Mouse (Mus musculus): ENCODE measurements around the gene Hoxb4. TPM values are rescaled to one million over a fixed set of nuclear protein-coding genes. Genes with fewer than 3 reads are reported as not detected.
A peak's percentile ranks its signal among the peaks of the same experiment; 100 is the strongest.

The Hoxb4 gene
- polyA plus RNA-seq, 1 experiment from 2014 or later = 3.8 TPM

DNA sequence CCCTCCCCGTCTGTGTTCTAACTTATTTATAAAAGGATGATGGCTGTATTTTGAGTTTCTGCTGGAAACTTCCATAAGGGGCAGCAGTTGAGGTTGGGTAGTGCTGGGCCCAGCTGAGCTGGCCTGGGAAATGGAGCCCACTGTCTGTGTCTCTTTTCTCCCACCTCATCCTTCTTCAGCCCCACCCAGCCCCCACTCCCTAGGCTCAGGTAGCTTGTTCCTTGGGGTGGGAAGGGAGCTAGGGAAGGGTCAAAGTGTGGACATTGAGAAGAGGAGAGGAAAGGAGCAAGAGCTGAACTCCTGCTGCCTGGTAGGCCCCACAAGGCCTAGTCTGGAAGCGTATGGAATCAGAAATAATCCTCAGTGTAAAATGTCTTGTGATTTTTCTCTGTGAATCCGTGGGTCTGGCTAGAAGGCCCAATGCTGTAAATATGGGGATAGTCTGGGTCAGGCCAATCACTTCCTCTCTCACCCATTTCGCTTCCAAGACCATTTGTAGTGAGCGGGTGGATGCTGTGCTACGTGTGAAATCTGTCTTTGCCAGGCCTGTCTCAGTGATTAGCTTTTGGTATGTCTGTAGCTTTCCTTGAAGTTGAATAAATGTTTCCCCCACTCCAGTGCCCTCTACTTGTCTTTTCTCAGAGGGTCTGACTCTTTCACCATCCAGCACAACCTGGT is 12.4 kb upstream of the Hoxb4 start:
- Histone ChIP-seq H3K4me2 (peak overlapping the region; percentile 84), H3K9ac (peak overlapping the region; percentile 99), H3K9me3 (ENCODE audit: low read depth, low read length) (no peaks in the 10 kb centered on the region), H3K4me1 (ENCODE audit: insufficient read depth) (no peaks in the 10 kb centered on the region), H3K4me3 (ENCODE audit: low read depth, low read length) (peak overlapping the region; percentile 72), H3K27me3 (ENCODE audit: insufficient read depth, low read length) (peaks cover 65% of the 10 kb centered on the region), H3K36me3 (ENCODE audit: insufficient read depth) (peaks cover 14% of the 10 kb centered on the region), H3K27ac (ENCODE audit: low read depth) (peak overlapping the region; percentile 100)
- peak; percentile 48 for DNase-seq
- WGBS = 32% methylated on average over 6 of the region's 6 CpGs
- no peak for TF ChIP-seq CTCF (IDR thresholded peaks at IDR 0.05; ENCODE audit: low read depth)
- no peak for ATAC-seq (ENCODE audit: insufficient read depth)

GRCm38 (mm10) chr11:96306183-96306907 is 11.7 kb upstream of the Hoxb4 start:
- Histone ChIP-seq H3K27ac (ENCODE audit: low read depth) (peak overlapping the region; percentile 100), H3K27me3 (ENCODE audit: insufficient read depth, low read length) (peaks cover 65% of the 10 kb centered on the region), H3K36me3 (ENCODE audit: insufficient read depth) (peaks cover 14% of the 10 kb centered on the region), H3K4me2 (peak overlapping the region; percentile 84), H3K9ac (peak overlapping the region; percentile 99), H3K9me3 (ENCODE audit: low read depth, low read length) (no peaks in the 10 kb centered on the region), H3K4me3 (ENCODE audit: low read depth, low read length) (peak overlapping the region; percentile 72), H3K4me1 (ENCODE audit: insufficient read depth) (no peaks in the 10 kb centered on the region)
- WGBS = 20% methylated on average over 7 of the region's 7 CpGs
- no peak for TF ChIP-seq CTCF (IDR thresholded peaks at IDR 0.05; ENCODE audit: low read depth)
- ATAC-seq (ENCODE audit: insufficient read depth) (no peak), DNase-seq (peak; percentile 43)

- peaks cover 14% of the 10 kb centered on the region for H3K36me3 ChIP-seq (ENCODE audit: insufficient read depth)
- H3K9me3 ChIP-seq (ENCODE audit: low read depth, low read length) = no peaks in the 10 kb centered on the region
- no peak for DNase-seq
- no peak for ATAC-seq (ENCODE audit: insufficient read depth)
- peak overlapping the region; percentile 100 for H3K27ac ChIP-seq (ENCODE audit: low read depth)
- no peak for TF ChIP-seq CTCF (IDR thresholded peaks at IDR 0.05; ENCODE audit: low read depth)
- H3K27me3 ChIP-seq (ENCODE audit: insufficient read depth, low read length) = peaks cover 64% of the 10 kb centered on the region
- no peaks in the 10 kb centered on the region for H3K4me1 ChIP-seq (ENCODE audit: insufficient read depth)
- peak overlapping the region; percentile 99 for H3K9ac ChIP-seq
- peak overlapping the region; percentile 72 for H3K4me3 ChIP-seq (ENCODE audit: low read depth, low read length)
- 17% methylated on average over 13 of the region's 13 CpGs for WGBS
- H3K4me2 ChIP-seq = peak overlapping the region; percentile 84
Measured at GRCm38 (mm10) chr11:96306908-96307269, 11.2 kb upstream of the Hoxb4 start.

GRCm38 (mm10) chr11:96308763-96309162 is 9.3 kb upstream of the Hoxb4 start:
- peaks cover 14% of the 10 kb centered on the region for H3K36me3 ChIP-seq (ENCODE audit: insufficient read depth)
- peak overlapping the region; percentile 84 for H3K4me2 ChIP-seq
- H3K27me3 ChIP-seq (ENCODE audit: insufficient read depth, low read length) = peaks cover 63% of the 10 kb centered on the region
- H3K4me1 ChIP-seq (ENCODE audit: insufficient read depth) = no peaks in the 10 kb centered on the region
- WGBS = 19% methylated on average over 4 of the region's 4 CpGs
- H3K27ac ChIP-seq (ENCODE audit: low read depth) = peak overlapping the region; percentile 100
- H3K9me3 ChIP-seq (ENCODE audit: low read depth, low read length) = no peaks in the 10 kb centered on the region
- no peak for ATAC-seq (ENCODE audit: insufficient read depth)
- DNase-seq = no peak
- peak overlapping the region; percentile 72 for H3K4me3 ChIP-seq (ENCODE audit: low read depth, low read length)
- TF ChIP-seq CTCF (IDR thresholded peaks at IDR 0.05; ENCODE audit: low read depth) = no peak
- H3K9ac ChIP-seq = peak overlapping the region; percentile 99

DNA sequence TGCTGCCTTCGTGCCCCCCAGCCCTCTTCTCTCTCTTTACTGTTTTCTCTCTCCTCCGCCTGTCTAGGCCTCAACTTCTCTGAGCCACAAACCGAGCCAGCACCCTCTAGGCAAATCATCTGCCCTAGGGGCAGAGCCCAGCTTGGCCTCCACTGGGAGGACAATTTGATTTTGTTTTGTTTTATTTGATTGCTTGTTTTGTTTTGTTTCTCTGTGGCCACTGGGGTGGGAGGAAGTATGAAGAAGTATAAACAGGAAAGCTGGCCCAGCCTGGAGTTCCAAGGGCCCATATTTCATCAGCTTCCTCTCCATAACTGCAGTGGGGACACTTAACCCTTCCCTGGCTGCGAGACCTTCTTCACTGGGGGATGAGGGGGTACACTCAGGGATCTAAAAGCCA is 8.8 kb upstream of the Hoxb4 start:
- Histone ChIP-seq H3K27me3 (ENCODE audit: insufficient read depth, low read length) (peaks cover 62% of the 10 kb centered on the region), H3K36me3 (ENCODE audit: insufficient read depth) (peaks cover 14% of the 10 kb centered on the region), H3K9me3 (ENCODE audit: low read depth, low read length) (no peaks in the 10 kb centered on the region), H3K4me3 (ENCODE audit: low read depth, low read length) (peak overlapping the region; percentile 72), H3K4me2 (peak overlapping the region; percentile 84), H3K4me1 (ENCODE audit: insufficient read depth) (0 out of 2 replicates have a peak, but pooled peaks cover 2% of the 10 kb centered on the region), H3K9ac (peak overlapping the region; percentile 99), H3K27ac (ENCODE audit: low read depth) (peak overlapping the region; percentile 100)
- DNase-seq = peak; percentile 90
- peak; percentile 22; the same call in 1 of the 2 replicates for TF ChIP-seq CTCF (IDR thresholded peaks at IDR 0.05; ENCODE audit: low read depth)
- WGBS = 20% methylated on average over 4 of the region's 4 CpGs
- ATAC-seq (ENCODE audit: insufficient read depth) = peak; percentile 60

DNA sequence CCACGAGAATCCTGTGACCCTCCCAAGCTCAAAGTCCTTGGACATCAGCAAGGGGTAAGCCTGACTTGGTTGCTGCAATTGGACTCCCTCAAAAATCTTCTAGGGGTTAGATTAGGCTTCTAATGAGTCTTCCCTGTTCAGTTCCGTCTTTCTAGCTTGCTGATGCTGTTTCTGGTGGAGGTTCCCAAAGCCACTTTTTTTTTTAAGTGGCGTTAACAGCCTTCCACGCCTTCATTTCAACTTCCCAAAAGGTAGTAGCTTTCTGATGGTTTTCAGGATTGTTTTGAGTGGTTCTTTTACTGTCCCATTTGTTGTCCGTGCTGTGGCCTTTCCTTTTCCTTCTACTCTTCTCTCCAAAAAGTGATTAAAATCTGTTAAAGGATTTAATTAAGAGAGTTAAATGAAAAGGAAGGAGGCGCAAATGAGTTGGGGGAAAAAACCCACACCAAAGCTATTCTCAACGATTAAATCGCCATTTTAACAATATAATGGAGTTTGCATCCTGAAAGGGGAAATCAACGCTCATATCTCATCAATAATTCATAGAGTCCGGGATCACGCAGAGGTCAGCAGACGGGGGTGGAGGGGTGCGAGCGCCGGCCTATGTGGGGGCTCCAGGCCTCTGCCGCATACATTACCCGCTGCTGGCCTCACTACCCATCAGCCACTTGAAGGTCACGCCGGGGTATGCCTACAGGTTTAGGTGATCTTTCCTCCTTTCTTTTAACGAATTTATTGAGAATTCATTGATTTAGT is 7.7 kb upstream of the Hoxb4 start:
- H3K9ac ChIP-seq = peak overlapping the region; percentile 99
- WGBS = 15% methylated on average over 20 of the region's 20 CpGs
- peak overlapping the region; percentile 84 for H3K4me2 ChIP-seq

More for the DNA sequence above, 7.7 kb upstream of the Hoxb4 start:
- H3K9me3 ChIP-seq (ENCODE audit: low read depth, low read length) = no peaks in the 10 kb centered on the region
- H3K36me3 ChIP-seq (ENCODE audit: insufficient read depth) = peaks cover 8% of the 10 kb centered on the region; the same call in 1 of the 2 replicates
- peak overlapping the region; percentile 72 for H3K4me3 ChIP-seq (ENCODE audit: low read depth, low read length)
- ATAC-seq (ENCODE audit: insufficient read depth) (no peak), DNase-seq (peak; percentile 55)
- peak overlapping the region; percentile 100 for H3K27ac ChIP-seq (ENCODE audit: low read depth)
- 0 out of 2 replicates have a peak, but pooled peaks cover 2% of the 10 kb centered on the region for H3K4me1 ChIP-seq (ENCODE audit: insufficient read depth)
- no peak for TF ChIP-seq CTCF (IDR thresholded peaks at IDR 0.05; ENCODE audit: low read depth)
- peaks cover 53% of the 10 kb centered on the region for H3K27me3 ChIP-seq (ENCODE audit: insufficient read depth, low read length)
